Mouse (Mus musculus): ENCODE results near the gene 4930556J24Rik. TPM values are rescaled to one million over a fixed set of nuclear protein-coding genes. Genes with fewer than 3 reads are reported as not detected.
"Not testable (repeated sequence)": the region's sequence is repeated elsewhere in the genome, so short reads cannot be mapped to it uniquely, and the experiment has no call there.

The 4930556J24Rik gene
- total RNA-seq, 2 experiments from 2014 or later: not detected

- DNase-seq (ENCODE audit: low spot score in 2 of 2): no peak
Observed at GRCm38 (mm10) chr11:3922731-3923130, 53.8 kb downstream of the 4930556J24Rik start.

GRCm38 (mm10) chr11:3922115-3922514, 54.5 kb downstream of the 4930556J24Rik start:
- DNase-seq (ENCODE audit: low spot score in 2 of 2): no peak

- peak; percentile 54 to 61 for DNase-seq (ENCODE audit: low spot score in 2 of 2)
Observed at GRCm38 (mm10) chr11:3921281-3921850, 55.2 kb downstream of the 4930556J24Rik start.

- no peak for DNase-seq (ENCODE audit: low spot score in 2 of 2)
Observed at GRCm38 (mm10) chr11:3920476-3920875, 56.1 kb downstream of the 4930556J24Rik start.

GRCm38 (mm10) chr11:3918738-3919137, 57.8 kb downstream of the 4930556J24Rik start:
- no peak for DNase-seq (ENCODE audit: low spot score in 2 of 2)

- peak; percentile 82 for DNase-seq (ENCODE audit: low spot score in 2 of 2)
Observed at GRCm38 (mm10) chr11:3914109-3914840, 62.3 kb downstream of the 4930556J24Rik start, which contains the start of gene Slc35e4. Slc35e4 (minus strand) TSS chr11:3914664.

GRCm38 (mm10) chr11:3913316-3914108, 63.1 kb downstream of the 4930556J24Rik start:
- peak; percentile 90 to 94 for DNase-seq (ENCODE audit: low spot score in 2 of 2)

- peak; percentile 34 to 41 for DNase-seq (ENCODE audit: low spot score in 2 of 2)
Observed at GRCm38 (mm10) chr11:3912875-3913271, 63.7 kb downstream of the 4930556J24Rik start.

- peak in 1 of 2 experiments; percentile 60 for DNase-seq (ENCODE audit: low spot score in 2 of 2)
Observed at GRCm38 (mm10) chr11:3912100-3912874, 64.3 kb downstream of the 4930556J24Rik start.

- not testable (repeated sequence) for DNase-seq (ENCODE audit: low spot score in 2 of 2)
Observed at GRCm38 (mm10) chr11:3911440-3911839, 65.1 kb downstream of the 4930556J24Rik start.

- no peak for DNase-seq (ENCODE audit: low spot score in 2 of 2)
Observed at GRCm38 (mm10) chr11:3910513-3911310, 65.9 kb downstream of the 4930556J24Rik start.

GRCm38 (mm10) chr11:3909236-3909635, 67.3 kb downstream of the 4930556J24Rik start:
- DNase-seq (ENCODE audit: low spot score in 2 of 2): no peak

- DNase-seq (ENCODE audit: low spot score in 2 of 2): no peak
Observed at GRCm38 (mm10) chr11:3905446-3905845, 71.1 kb downstream of the 4930556J24Rik start.

- DNase-seq (ENCODE audit: low spot score in 2 of 2): no peak
Observed at GRCm38 (mm10) chr11:3904673-3905072, 71.9 kb downstream of the 4930556J24Rik start.

- DNase-seq (ENCODE audit: low spot score in 2 of 2): peak; percentile 53 to 80
Observed at GRCm38 (mm10) chr11:3903046-3903445, 73.5 kb downstream of the 4930556J24Rik start.

- no peak for DNase-seq (ENCODE audit: low spot score in 2 of 2)
Observed at GRCm38 (mm10) chr11:3902516-3902915, 74.1 kb downstream of the 4930556J24Rik start.

GRCm38 (mm10) chr11:3900296-3900695, 76.3 kb downstream of the 4930556J24Rik start:
- DNase-seq (ENCODE audit: low spot score in 2 of 2): no peak

GRCm38 (mm10) chr11:3895933-3896332, 80.6 kb downstream of the 4930556J24Rik start:
- no peak for DNase-seq (ENCODE audit: low spot score in 2 of 2)

- no peak for DNase-seq (ENCODE audit: low spot score in 2 of 2)
Observed at GRCm38 (mm10) chr11:3895458-3895857, 81.1 kb downstream of the 4930556J24Rik start.
